Mouse (Mus musculus) adrenal gland, postnatal 10 days (tissue): ENCODE results near the gene Gm11011. TPM values are rescaled to one million over a fixed set of nuclear protein-coding genes. Genes with fewer than 3 reads are reported as not detected.
"Not testable (repeated sequence)": the region's sequence is repeated elsewhere in the genome, so short reads cannot be mapped to it uniquely, and the experiment has no call there.

ENCODE experiments used
- DNase-seq: peaks from one replicate; pipeline ENCODE4 v3.0.0; 2021; ENCODE audit warnings: mixed read lengths
- long read RNA-seq, 2 experiments: library from polyadenylated mRNA; stranded (forward); transcript quantifications; one replicate each; pipeline ENCODE4 v2.0.0; 2021
- total RNA-seq, 2 experiments: library from RNA; stranded (reverse); gene quantifications; 2 replicates each; pipeline ENCODE4 v1.2.3; 2021

Gene Gm11011
- not detected for total RNA-seq
- long read RNA-seq, experiment 1 = 0 reads
- long read RNA-seq, experiment 2 = 0 reads

DNA sequence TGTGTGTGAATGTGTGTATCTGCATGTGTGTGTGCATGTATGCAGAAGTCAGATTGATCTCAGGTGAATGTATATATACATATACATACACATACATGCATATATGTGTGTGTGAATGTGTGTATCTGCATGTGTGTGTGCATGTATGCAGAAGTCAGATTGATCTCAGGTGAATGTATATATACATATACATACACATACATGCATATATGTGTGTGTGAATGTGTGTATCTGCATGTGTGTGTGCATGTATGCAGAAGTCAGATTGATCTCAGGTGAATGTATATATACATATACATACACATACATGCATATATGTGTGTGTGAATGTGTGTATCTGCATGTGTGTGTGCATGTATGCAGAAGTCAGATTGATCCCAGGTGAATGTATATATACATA lies at the start of gene Gm11011:
Gene Gm11011, minus strand, starts transcription at position 101 of the 400 bp plus-strand sequence.
- DNase-seq = not testable (repeated sequence)

DNA sequence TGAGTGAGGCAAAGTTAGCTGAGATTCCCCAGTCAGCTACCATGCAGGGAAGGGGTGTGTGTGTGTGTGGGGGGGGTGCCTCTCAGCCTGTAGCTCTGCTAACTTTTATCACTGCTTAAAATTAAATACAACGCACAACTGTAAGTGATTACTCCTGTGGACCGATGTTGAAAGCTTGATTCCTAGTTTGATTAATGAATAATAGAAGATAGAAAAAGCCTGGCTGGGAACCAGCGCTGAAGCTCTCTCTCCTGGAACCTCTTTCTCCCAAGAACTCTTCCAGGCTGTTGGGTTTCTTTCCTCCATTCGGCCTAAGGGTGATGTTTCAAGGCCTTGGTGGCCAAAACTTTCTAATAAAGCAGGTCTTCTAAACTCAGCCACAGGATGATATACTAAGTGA lies 48.9 kb upstream of the Gm11011 start:
- no peak for DNase-seq

DNA sequence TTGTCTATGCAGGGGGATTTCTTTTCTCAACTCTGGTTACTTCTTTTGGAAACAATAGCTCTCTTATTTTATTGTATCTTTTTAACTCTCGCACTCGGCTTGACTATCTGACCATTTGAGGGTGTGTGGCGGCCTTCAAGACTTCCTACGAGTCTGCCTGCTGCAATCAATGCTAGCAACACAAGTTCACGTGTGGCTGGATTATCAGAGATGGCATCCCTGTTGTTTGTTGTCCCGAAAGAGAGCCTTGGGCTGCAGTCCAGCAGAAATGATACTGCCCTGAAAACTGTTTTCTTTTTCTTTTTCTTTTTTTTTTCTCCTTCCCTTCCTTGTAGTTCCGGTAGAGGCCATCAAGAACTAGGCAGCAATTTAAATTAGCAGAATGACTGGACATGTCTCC lies 47.9 kb upstream of the Gm11011 start:
- peak; percentile 29 for DNase-seq

DNA sequence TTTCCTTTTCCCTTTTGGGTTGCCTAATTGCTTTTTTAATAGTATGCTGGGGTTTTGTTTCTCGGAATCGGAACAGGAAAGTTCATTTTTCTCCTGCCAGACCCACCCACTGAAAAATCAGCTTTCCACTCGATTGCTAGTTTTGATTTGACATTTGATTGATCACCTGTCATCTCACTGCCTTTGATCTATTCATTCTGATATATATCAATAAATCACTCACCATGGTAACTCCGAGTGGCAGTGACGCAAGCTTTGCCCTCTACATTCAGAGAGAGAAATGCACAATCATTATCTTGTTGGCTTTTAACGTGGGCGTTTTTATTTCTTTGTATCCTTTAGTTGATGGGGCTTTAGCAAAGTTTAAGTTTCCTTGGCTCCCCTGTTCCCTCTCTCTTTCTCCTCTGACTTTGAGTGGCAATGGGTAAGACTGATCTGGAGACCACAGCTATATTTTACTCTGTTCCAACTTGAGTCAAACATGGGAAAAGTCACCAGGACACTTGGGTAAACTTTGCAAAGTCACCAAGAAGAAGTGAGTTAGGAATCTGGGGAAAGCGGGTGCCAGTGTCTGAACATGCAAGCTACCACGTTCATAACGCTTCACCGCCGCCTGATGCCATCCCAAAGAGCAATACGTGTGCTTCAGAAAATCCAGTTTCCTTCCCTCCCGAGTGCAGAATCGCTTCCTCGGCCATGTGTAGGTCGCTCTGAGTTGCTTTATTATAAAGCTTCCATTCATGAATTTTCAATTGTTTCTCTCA lies 47.3 kb upstream of the Gm11011 start:
- DNase-seq = peak; percentile 30

DNA sequence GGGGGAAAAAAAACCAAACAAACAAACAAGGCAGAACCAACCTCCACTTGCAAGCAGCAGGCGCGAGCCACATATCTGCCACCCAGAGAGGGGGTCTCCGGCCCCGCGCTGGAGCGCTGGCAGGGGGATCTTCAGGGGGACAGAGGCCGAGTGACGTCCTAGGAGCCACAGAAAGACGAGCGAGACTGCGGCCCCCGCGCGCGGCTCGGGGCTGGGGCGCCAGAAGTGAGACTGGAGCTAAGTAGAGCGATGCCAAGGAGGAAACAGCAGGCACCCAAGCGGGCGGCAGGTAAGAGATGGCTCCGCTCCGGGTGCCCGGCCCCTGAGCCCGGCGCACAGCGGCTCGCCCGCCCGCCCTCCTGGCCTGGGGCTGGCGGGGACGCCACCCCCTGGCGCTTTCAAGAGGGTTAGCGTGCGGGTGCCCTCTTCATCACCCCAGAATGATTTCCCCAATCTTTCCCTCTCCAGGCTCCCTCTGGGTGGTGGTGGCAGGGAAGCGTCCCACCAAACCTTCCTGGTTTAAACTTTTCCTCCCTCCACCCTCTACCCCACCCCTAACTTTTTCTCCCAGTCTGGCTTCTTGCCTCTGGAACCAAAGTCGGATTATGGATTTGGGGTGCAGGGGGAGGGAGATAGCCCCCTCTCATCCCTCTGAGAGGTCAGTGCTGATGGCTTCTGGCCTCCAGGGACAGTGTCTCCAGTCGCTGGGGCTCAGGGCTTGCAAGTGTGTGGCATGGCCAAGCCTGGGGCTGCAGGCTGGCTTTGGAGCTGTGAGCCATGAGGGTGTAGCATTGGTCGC lies 46.1 kb upstream of the Gm11011 start:
- DNase-seq = peak; percentile 64

DNA sequence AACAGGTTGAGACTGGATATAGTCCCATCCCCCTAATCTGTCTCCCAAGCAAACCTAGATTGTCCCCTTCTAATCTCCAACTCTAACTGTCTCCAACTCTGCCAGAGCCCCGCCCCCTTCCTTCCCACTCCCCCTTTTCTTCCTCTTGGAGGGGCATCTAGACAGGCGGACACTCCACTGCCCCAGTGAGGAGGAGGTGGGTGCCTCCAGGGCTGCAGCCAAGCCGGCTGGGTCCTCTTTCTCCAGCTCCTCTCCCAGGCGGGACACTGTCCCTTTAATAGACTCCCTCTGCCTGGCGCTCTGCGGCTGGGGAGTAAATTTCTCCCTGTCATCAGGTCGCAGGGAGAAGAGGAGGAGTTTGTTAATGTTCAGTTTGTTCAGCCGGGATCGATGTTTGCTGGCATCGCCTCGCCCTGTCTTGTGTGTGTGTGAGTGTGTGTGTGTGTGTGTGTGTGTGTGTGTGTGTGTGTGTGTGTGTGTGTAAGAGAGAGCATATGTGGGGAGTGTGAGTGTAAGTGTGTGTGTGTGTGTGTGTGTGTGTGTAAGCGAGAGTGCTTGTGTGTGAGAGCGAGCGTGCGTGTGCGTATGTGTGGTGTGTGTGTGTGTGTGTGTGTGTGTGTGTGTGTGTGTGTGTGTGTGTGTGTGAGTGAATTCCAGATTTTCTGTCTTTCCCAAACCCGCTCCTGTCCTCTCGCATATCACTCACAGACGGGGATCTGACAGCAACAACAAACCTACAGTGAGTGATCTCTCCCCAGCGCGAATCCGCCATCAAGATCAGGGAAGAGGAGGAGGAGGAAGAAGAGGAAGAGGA lies 45.0 kb upstream of the Gm11011 start, which contains the start of gene Tshz2:
Gene Tshz2, plus strand, starts transcription at position 676 of the 814 bp plus-strand sequence.
- peak; percentile 77 for DNase-seq

DNA sequence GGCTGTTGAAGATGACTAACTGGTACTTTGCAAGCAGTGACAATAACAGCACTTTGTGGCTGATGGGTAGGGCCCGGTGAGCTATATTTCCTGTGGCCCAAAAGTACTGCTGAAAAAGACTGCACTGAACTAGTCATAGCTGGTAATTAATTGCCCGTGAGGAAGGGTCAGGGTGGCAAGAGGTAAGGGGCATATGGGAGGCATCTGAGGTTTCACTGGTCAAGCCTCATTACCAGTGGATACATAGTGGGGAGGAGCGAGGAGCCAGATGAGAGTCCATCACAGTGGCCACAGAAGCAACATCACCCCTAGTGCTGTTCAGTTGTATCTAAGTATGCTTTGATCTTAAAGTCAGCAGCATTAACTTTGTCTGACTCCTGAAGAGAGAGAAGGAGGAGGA lies 42.5 kb upstream of the Gm11011 start:
- DNase-seq = no peak

DNA sequence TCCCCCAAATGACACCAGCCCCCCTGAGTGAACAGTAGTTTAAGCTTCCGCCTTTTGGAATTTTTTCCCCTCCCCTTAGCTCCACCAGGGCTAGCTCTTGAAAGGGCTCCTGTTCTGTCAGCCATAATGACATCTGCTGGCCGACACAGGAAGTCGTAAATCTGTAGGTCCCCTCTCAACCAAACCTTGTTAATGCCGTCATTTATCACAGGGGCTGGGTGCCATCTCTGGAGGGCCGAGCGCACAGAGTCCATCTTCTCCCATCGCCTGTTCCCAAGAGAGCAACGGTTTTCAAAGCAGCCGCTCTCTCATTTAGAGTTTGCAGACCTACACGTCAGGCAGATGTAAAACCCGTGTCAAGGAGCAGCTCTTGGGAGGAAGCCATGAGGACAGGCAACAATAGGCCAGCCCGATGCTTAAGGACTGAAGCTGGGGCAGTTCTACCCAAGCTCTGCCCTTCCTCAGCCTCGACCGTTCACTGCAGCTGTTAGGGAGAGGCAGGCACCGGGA lies 33.7 kb upstream of the Gm11011 start:
- DNase-seq = peak; percentile 36

DNA sequence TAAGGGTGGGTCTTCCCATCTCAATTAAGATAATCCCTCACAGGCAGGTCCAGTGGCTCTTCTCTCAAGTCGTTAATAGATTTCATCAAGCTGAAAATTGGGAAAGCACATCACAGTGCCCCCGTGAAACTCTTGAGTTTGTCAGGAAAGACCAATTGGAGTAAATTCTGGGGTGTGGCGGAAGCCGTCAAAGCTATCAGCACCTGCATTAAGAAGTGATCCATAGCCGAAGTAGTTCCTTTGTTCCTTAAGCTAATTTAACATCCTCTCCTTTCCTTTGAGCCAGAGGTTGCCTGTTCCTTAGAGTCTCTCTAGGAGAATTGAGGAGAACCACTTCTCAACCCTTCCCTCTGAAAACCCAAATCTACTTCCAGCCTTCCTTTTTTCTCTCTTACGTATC lies 28.5 kb upstream of the Gm11011 start:
- no peak for DNase-seq

DNA sequence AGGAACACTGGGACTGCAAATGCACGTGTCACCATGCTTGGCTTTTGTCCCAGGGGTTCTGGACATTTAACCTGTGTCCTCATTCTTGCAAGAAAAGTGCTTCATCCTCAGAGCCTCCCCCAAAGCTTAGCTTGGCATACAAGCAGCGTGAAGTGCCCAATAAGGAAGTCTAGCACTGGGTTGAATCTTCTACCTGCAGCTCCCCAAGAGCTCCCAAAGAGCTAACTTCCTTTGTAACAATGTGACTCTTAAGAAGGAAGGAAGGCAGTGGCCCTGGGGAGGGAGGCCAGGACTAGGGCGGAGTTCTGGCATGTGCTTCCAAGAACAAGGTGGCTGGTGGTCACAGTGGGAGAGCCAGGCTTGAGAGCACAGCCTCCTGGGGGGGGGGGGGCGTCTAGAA lies 27.1 kb upstream of the Gm11011 start:
- no peak for DNase-seq

DNA sequence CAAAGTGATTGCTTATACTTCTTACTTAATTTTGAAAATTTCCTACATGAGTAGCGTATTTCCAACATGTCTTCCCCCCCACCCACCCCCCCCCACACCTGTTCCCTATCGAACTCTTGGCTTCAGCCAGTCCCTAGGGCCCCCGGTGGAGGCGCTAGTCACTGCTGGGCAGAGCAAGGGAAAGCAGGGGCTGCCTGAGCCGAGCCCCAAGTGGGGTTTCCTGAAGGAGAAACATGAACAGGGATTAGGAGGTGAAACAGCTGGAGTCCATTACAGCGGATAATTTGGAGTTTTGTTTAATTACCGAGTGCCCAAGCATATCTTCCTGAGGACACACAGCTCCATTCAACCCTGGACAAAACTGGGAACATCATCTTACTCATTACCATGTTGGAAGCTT lies 24.0 kb upstream of the Gm11011 start:
- no peak for DNase-seq

DNA sequence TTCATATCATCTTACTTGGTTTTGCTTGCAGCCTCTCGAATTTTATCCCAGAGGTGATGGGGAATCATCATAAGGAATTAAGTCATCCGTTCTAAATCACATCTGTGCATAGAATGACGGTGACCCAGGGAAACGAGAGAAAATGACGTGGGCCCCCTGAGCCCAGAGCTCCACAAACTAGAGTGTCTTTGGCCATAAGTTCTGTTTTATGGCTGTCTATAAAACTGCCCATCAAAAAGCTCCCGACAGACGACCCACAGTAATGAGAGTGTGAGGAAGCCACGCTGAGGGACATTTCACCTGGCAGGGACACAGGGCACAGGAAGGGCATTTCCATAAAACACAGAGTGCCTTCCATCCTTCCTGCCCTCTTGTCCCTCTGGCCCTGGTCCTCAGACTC lies 23.3 kb upstream of the Gm11011 start:
- no peak for DNase-seq

DNA sequence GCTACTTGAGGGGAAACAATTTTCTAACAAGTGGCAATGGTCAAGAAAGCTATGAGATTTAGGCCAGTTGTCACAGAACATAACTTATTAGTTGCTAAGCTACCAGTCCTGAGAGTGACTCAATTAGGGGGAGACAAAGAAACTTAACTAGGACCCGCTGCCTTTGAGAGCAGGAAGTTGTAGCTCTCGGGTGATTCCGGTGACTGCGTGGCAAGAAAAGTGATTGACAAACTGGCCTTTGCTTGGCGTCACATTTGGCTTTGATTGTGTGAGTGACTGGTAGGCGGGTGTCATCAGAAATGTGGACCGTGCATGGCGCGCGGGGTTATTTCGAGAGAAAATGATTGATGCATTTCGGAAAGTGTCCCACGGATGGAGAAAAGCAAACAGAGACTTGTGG lies 22.4 kb upstream of the Gm11011 start:
- no peak for DNase-seq

DNA sequence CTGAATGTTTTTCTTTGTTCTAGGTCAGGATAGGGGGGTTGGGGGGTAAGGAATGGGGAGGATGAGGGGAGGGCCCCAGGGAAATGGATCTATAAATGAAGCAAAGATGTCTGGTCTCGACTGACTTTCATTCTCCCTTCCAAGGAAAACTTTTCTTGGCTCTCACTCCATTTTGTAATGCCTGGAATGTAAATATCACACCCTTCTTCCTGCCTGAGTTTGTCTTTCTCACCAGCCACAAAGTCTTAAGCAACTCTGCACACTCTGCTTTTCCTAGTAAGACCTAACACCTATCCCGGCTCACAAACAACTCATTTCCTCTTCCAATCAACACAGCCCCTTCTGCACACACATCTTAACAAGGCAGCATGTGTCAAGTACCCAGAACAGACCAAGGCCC lies 20.2 kb upstream of the Gm11011 start:
- no peak for DNase-seq

DNA sequence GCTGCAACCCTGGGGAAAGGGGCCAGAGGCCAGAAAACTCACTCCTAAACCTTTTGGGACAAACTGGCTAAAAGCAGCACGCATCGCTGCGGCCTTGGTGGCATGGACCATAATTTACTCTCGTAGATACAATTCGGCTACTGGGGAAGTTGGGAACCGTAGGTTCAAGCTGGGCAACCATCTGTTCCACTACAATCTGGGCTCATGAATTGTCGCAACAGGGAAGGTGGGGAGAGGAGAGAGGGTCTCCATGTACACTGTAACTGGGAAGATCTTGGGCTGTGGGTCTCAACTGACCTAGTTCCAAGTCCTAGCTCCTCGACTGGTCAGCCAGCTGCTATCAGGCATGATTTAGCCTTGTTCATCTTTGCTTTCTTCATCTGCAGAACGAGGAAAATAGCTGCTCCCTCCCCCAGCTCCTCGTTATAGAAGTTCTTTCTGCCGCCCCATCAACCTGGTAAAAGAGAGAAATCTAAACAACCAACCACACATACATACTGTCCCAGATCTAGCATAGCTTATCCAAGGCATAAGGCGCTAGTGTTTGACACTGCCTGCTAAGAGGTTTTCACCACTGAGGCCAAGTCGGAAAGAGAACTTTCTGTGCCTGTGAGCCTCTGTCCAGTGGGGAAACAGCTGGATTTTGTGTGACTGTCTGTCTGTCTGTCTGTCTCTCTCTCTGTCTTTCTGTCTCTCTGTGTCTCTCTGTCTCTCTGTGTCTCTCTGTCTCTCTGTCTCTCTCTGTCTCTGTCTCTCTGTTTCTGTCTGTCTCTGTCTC lies 19.5 kb upstream of the Gm11011 start:
- DNase-seq = no peak

DNA sequence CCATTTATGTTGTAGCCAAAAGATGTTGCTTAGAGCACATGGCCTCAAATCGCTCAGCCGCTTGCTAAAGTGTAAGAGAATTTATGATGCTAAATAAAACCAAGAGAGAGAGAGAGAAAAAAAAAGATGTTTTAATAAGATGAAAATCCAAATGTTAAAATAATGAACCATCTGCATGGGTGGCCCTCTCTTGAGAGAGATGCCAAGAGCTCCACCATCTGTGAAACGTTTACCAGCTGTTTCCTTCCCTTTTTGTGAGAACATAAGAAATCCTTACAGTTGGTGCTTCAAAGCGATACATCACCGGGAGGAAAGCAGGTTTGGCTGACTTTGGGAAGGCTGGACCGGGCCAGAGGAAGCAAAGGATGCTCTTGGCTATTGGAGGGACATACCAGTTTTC lies 12.6 kb upstream of the Gm11011 start:
- DNase-seq = no peak

DNA sequence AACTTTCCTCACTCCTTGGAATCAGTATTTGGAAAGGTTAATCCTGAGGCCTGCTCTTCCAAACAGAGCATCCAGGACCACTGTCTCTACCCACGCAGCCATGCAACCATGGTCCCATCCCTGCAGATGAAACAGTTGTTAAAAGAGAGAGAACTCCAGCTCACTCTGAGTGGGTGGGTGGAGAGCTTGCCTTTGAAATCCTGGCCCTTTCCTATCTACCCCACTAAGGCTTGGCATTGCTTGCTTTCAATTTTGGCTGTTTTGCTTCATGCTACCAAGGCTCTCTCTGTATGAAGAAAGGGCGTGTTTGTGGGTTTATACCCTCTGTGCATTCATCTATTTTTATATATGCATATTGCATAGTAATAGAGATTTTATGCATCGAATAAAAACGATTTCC lies 12.0 kb upstream of the Gm11011 start:
- DNase-seq = no peak

DNA sequence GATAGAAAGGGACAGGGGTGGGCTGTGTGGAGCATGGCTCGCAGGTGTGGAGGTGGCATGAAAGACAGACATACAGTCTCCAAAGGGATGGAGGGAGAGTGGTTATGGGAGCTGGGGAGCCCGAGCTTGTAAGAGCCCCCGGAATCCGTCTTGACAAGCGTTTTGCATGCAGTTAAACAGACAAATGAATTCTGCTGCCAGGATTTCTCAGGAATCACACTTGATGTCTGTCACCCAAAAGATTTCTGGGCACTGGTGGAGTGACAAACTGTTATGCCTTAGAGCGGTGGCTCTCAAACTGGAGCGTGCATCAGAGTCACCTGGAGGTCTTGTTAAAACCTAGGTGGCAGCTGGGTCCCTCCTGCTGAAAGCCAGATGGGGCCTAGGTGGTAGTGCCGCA lies 10.4 kb upstream of the Gm11011 start:
- no peak for DNase-seq

DNA sequence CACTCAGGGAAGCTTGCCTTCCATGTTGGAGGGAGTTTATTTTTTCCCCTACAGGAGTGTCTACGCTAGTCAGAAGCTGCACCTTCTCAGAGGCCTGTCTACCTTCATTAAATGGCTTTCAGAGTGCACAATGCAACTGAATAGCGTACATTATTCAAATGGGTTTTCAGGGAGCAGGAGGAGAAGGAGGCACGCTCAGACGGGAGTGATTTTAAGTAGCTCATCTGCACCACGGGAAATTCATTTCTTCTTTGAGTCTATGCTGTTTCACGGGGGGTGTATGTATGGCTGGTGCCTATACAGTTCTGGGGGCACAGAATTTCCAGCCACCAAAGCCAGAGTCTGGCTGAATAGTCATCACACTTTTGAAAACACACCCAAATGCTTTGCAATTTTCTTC lies 9.8 kb upstream of the Gm11011 start:
- no peak for DNase-seq

DNA sequence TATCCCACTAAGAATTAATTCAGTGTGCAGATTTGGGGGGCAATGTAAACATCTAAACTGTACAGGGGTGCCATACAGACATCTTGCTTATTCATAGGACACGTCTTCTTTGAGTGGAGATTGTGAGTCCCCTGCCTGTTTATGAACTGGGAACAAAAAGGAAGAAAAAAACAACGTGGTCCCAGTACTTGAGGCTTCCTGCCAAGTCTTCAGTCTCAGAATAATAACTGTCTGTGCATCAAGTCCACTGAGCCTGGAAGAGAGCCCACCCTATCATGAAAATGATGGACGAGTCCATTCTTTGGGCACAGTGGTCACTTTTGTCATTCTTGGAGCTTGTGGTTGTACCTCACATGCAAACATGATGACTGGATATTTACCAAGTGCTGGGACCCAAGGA lies 6.2 kb upstream of the Gm11011 start:
- no peak for DNase-seq

DNA sequence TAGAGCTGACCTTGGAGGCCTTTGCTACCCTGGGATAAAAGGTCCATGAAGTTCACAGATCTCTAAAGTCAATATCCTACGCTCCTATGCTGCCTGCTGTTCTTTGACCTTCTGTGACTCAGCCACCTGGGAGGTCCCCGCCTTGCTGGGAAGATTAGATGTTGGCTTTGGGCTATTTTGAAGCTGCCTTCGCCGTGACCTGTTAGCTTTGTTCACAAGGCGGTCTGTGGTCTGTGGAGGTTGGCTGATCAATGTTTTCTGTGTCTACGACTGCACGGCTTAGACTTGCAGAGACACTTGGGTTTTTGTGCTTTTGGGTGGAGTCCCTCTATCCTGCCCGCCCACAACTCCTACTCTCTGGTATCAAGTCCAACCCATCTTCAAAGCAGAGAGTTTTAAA lies 2.9 kb upstream of the Gm11011 start:
- no peak for DNase-seq

DNA sequence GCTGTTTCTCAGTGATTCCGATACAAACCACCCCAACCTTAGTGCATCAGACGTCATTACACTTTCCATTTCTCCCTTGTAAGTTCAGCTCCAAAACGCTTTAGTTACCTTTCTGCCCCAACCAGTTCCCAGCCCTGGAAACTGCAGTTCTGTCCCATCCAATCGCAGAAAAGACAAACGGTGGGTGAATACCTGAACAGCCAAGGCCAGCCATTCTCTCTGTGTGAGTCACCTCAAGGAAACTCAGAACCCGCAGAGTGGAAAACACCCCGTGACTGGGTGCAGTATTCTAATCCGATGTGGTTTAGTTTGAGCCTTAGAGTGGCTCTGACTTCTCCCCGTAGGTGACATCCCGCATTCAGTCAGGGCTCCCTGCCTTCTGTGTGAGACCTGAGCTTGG lies 2.2 kb upstream of the Gm11011 start:
- no peak for DNase-seq
